Mouse (Mus musculus): ENCODE results near the gene Pitpnm1. TPM values are rescaled to one million over a fixed set of nuclear protein-coding genes. Genes with fewer than 3 reads are reported as not detected.

Pitpnm1 gene
- polyA plus RNA-seq, 1 experiment from 2014 or later: 81.1 TPM

DNA sequence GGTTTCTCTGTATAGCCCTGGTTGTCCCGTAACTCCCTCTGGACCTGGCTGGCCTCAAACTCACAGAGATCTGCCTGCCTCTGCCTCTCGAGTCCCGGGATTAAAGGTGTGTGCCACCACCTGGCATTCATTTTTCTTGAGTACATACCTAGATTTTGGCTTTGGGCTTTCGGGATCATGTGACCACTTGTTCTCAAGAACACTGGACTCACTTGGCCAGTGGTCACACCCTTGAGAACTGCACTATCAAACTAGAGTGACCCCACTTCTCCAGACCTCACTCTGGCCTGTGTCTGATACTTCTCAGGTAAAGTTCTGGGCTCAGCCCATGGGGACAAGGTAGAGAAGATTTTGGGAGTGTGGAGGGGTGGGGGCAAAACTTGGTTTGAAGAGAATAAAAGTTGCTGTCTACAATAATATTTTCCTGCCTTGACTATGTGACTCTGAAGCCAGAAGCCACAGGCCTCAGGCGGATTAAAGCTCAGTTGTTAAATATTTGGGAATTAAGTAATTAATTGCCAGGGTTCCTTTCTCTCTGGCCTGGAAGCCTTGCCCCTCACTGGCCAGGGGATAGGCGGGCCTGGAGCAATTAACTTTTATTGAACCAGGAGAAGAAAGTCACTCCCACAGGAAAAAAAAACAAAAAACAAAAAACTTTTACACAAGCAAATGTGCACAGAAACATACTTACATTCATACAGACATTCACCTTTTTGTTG is 26.9 kb upstream of the Pitpnm1 start:
- WGBS: 79% methylated on average over 6 of the region's 6 CpGs
- Histone ChIP-seq H3K36me3 (no peaks in the 10 kb centered on the region), H3K9ac (no peak overlapping the region), H3K27me3 (no peaks in the 10 kb centered on the region), H3K9me3 (no peaks in the 10 kb centered on the region), H3K27ac (replicated peaks) (no peak overlapping the region), H3K4me1 (replicated peaks) (no peaks in the 10 kb centered on the region), H3K4me3 (no peak overlapping the region), H3K4me2 (no peak overlapping the region)
- ATAC-seq (ENCODE audit: low FRiP score, low read depth): no peak

DNA sequence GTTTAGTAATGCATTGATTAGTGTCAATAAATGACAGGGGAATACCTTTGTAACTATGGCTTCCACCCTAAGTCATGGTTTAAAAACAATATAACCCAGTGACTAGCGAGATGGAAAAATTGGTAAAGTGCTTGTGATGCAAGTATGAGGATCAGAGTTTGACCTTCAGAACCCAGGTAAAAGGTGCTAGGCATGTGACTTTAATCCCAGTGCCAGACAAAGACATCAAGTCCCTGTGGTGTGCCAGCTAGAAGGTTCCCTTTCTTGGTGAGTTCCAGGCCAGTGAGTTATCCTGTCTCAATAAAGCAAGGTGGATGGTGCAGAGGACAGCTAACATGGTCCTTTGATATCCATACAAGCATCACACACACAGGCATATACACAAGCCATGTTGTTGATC is 24.3 kb upstream of the Pitpnm1 start:
- no peaks in the 10 kb centered on the region for H3K36me3 ChIP-seq
- H3K4me1 ChIP-seq (replicated peaks): no peaks in the 10 kb centered on the region
- H3K9me3 ChIP-seq: no peaks in the 10 kb centered on the region
- no peak overlapping the region for H3K4me2 ChIP-seq
- no peak overlapping the region for H3K9ac ChIP-seq
- no peaks in the 10 kb centered on the region for H3K27me3 ChIP-seq
- 76% methylated on average over 1 of the region's 1 CpGs for WGBS
- ATAC-seq (ENCODE audit: low FRiP score, low read depth): no peak
- H3K4me3 ChIP-seq: no peak overlapping the region
- no peak overlapping the region for H3K27ac ChIP-seq (replicated peaks)

DNA sequence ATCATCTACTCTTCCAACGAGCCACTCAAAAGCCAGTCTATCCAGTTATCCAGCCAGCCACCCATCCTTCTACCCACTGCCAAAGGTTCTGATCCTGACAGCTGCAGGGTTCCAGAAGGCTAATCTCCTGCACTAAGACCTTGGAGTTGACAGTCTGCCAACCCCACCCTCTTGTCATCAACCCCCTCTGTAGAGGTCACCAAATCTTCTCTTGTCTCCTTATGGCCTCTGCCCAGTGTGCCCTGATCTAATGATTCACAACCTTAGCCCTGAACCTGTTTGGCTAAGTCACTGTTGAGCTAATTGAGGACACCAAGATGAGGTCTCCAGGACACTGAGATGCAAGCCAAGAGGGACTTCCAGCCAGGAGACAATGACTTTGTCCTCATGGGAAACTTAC is 20.2 kb upstream of the Pitpnm1 start:
- H3K4me1 ChIP-seq (replicated peaks): no peaks in the 10 kb centered on the region
- no peaks in the 10 kb centered on the region for H3K9me3 ChIP-seq
- ATAC-seq (ENCODE audit: low FRiP score, low read depth): no peak
- no peak overlapping the region for H3K27ac ChIP-seq (replicated peaks)
- H3K4me2 ChIP-seq: no peak overlapping the region
- H3K27me3 ChIP-seq: no peaks in the 10 kb centered on the region
- H3K36me3 ChIP-seq: no peaks in the 10 kb centered on the region
- H3K4me3 ChIP-seq: no peak overlapping the region
- H3K9ac ChIP-seq: no peak overlapping the region
- WGBS: 79% methylated on average over 1 of the region's 1 CpGs

DNA sequence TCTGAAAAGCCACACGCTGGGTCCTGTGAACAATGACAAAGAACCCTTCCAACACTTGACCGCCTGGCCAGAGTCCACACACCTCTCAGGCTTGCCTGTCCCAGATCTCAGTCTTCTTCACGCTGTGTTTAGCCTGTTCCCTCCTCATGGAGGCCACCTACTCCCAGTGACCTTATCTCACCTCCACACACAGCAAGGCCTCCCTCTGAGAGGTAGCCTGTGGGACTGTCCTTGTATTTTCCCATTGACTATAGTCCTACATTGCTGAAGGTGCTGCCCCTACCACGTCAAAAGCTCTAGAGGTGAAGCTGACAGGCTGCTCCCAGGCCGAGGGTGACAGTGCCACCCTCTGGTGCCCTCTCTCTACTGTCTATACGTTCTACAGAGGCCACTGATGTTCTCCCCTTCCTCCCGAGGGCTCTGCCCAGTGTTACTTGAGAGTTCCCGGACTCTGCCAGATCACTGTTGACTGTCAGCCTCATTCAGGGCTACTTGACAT is 19.2 kb upstream of the Pitpnm1 start:
- H3K9ac ChIP-seq: no peak overlapping the region
- H3K9me3 ChIP-seq: no peaks in the 10 kb centered on the region
- H3K27me3 ChIP-seq: no peaks in the 10 kb centered on the region
- H3K4me1 ChIP-seq (replicated peaks): no peaks in the 10 kb centered on the region
- no peak for ATAC-seq (ENCODE audit: low FRiP score, low read depth)
- H3K4me2 ChIP-seq: no peak overlapping the region
- no peak overlapping the region for H3K4me3 ChIP-seq
- H3K36me3 ChIP-seq: no peaks in the 10 kb centered on the region
- no peak overlapping the region for H3K27ac ChIP-seq (replicated peaks)
- 62% methylated on average over 8 of the region's 8 CpGs for WGBS

DNA sequence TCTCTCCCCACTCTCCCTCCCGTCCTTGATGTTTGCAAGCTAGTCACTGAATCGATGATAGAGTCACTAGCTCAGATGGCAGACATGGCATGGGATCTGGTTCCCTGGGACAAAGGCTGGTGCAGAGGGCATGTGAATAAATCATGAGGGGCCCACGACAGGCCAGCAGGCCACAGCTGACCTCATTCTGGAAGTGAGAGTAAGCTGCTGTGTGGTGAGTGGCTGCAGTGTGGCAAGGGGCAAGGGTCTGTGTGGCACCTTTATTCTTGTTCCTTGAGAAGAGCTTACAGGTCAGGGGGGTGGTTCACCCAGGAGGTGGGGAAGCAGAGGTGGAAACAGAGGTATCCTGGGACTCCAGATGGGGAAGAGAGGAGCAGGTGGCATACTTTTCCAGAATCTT is 18.4 kb upstream of the Pitpnm1 start, which contains the start of gene Cabp2:
Gene Cabp2, plus strand, starts transcription at position 185 of the 400 bp plus-strand sequence.
- no peaks in the 10 kb centered on the region for H3K9me3 ChIP-seq
- no peak within 1 kb of the TSS for H3K27ac ChIP-seq (replicated peaks)
- H3K4me2 ChIP-seq: no peak within 1 kb of the TSS
- WGBS: 49% methylated on average over 3 of the region's 3 CpGs
- H3K9ac ChIP-seq: no peak within 1 kb of the TSS
- no peak for ATAC-seq (ENCODE audit: low FRiP score, low read depth)
- no peaks in the 10 kb centered on the region for H3K4me1 ChIP-seq (replicated peaks)
- no peaks in the 10 kb centered on the region for H3K27me3 ChIP-seq
- no peaks in the 10 kb centered on the region for H3K36me3 ChIP-seq
- H3K4me3 ChIP-seq: no peak within 1 kb of the TSS

DNA sequence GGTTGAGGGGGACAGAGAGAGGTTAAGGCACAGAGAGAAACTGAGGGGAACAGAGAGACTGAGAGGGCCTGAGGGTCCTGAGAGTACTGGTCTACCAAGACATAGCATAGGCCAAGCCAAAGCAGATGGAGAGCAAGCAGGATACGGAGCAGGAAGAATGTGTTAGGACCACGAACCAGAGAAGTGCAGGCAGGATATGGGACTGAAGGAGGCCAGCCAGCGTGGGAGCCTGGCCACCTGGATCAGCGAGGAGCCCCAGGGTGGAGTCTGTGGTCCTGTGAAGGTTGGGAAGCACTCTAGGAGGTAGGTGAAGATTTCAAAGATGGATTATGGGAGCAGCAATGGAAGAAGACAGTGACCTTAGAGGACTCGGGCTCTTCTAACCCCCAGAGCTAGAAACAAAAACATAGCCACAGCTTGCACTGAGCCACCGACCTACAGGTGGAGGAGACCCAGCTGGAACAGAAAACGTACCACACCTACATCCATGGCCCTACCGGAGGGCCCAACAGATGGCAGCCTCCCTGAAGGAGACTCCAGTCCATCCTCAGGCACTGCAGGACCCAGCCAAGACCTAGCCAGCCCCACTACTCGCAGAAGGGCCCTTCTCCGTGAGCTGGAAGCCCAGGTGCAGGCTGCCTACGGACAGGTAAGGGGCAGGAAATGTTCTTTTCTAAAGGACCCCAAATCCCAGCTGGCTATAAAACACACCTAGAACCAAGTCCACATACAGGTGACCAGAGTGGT is 17.4 kb upstream of the Pitpnm1 start:
- H3K4me2 ChIP-seq: no peak overlapping the region
- no peaks in the 10 kb centered on the region for H3K4me1 ChIP-seq (replicated peaks)
- no peak overlapping the region for H3K27ac ChIP-seq (replicated peaks)
- no peaks in the 10 kb centered on the region for H3K36me3 ChIP-seq
- ATAC-seq (ENCODE audit: low FRiP score, low read depth): no peak
- no peak overlapping the region for H3K9ac ChIP-seq
- no peaks in the 10 kb centered on the region for H3K9me3 ChIP-seq
- 85% methylated on average over 11 of the region's 11 CpGs for WGBS
- no peaks in the 10 kb centered on the region for H3K27me3 ChIP-seq
- no peak overlapping the region for H3K4me3 ChIP-seq

DNA sequence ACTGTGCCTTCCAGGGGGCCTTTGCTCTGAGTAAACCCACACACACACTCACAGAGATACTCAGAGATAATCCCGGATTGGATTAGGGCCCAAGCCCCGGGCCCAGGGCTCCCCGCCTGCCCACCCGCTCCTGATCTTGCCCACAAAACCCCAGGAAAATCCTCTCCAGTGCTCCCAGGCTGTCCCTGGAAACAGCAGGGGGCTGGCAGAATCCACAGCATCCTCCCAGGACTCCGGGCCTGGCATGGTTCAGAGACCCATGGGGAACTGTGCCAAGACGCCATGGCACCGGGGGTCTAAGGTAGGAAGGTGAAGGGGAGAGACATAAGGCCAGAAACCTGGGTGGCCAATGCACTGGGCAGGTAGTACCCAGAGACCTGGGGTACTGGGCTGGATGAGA is 16.5 kb upstream of the Pitpnm1 start:
- H3K36me3 ChIP-seq: no peaks in the 10 kb centered on the region
- no peak overlapping the region for H3K9ac ChIP-seq
- H3K4me2 ChIP-seq: no peak overlapping the region
- no peak overlapping the region for H3K4me3 ChIP-seq
- no peak overlapping the region for H3K27ac ChIP-seq (replicated peaks)
- H3K27me3 ChIP-seq: no peaks in the 10 kb centered on the region
- no peak for ATAC-seq (ENCODE audit: low FRiP score, low read depth)
- H3K9me3 ChIP-seq: no peaks in the 10 kb centered on the region
- WGBS: 87% methylated on average over 7 of the region's 7 CpGs
- no peaks in the 10 kb centered on the region for H3K4me1 ChIP-seq (replicated peaks)

DNA sequence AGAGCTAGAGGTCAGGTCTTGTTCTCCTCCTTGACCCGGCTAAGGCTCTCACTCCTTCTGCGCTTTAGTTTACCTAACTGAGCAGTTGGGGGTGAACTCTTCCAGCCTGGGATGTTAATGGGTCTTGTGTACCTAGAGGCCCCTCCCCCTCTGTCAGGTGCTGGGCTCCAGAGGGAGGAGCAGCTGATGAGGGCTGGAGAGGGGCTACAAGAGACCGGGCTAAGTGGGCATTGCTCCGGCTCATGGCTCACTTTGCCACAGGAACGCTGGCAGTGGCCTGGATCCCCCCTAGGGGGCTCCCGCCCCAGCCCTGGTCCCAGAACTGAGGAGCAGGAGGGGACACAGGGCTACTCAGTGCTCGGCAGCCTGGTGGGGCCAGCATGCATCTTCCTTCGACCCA is 16.0 kb upstream of the Pitpnm1 start:
- Histone ChIP-seq H3K4me2 (no peak overlapping the region), H3K36me3 (no peaks in the 10 kb centered on the region), H3K9ac (no peak overlapping the region), H3K27ac (replicated peaks) (no peak overlapping the region), H3K9me3 (no peaks in the 10 kb centered on the region), H3K4me1 (replicated peaks) (no peaks in the 10 kb centered on the region), H3K4me3 (no peak overlapping the region), H3K27me3 (no peaks in the 10 kb centered on the region)
- WGBS: 44% methylated on average over 8 of the region's 8 CpGs
- ATAC-seq (ENCODE audit: low FRiP score, low read depth): no peak

DNA sequence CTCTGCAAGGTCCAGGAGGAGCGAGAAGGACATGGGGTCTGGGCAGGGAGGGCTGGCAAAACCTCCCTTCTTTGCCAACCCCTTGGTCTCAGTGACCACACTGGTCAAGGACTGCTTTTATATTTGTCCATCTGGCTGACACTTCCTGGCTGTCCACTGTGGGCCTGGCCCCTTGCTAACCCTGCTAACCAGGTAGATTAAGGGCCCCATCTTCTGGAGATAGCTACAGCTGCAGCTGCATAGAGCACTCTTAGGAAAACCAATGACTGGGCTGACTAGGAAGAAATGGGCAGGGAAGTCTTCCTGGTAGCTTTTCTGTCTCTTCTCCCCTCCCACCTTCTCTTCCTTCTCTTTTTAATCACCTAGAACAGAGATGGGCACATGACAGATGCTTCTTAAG is 14.8 kb upstream of the Pitpnm1 start:
- Histone ChIP-seq H3K9ac (no peak overlapping the region), H3K4me2 (no peak overlapping the region), H3K27me3 (no peaks in the 10 kb centered on the region), H3K9me3 (no peaks in the 10 kb centered on the region), H3K4me3 (no peak overlapping the region), H3K36me3 (no peaks in the 10 kb centered on the region), H3K27ac (replicated peaks) (no peak overlapping the region), H3K4me1 (replicated peaks) (no peaks in the 10 kb centered on the region)
- no peak for ATAC-seq (ENCODE audit: low FRiP score, low read depth)
- 94% methylated on average over 1 of the region's 1 CpGs for WGBS

DNA sequence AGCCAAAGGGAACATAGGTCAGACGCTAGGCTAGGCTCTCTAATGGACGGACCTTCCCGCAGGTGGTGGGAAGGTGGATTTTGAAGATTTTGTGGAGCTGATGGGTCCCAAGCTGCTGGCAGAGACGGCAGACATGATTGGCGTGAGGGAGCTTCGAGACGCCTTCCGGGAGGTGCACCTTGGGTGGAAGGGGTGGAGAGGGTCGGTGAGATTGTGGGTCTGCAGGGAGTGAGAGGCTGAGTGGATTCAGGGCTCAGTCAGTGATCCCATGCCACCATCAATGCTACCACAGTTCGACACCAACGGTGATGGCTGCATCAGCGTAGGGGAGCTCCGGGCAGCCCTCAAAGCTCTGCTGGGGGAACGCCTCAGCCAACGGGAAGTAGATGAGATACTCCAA is 13.6 kb upstream of the Pitpnm1 start:
- Histone ChIP-seq H3K27me3 (no peaks in the 10 kb centered on the region), H3K4me3 (no peak overlapping the region), H3K9me3 (no peaks in the 10 kb centered on the region), H3K4me2 (no peak overlapping the region), H3K27ac (replicated peaks) (no peak overlapping the region), H3K36me3 (no peaks in the 10 kb centered on the region), H3K9ac (no peak overlapping the region), H3K4me1 (replicated peaks) (no peaks in the 10 kb centered on the region)
- WGBS: 90% methylated on average over 15 of the region's 15 CpGs
- ATAC-seq (ENCODE audit: low FRiP score, low read depth): no peak

DNA sequence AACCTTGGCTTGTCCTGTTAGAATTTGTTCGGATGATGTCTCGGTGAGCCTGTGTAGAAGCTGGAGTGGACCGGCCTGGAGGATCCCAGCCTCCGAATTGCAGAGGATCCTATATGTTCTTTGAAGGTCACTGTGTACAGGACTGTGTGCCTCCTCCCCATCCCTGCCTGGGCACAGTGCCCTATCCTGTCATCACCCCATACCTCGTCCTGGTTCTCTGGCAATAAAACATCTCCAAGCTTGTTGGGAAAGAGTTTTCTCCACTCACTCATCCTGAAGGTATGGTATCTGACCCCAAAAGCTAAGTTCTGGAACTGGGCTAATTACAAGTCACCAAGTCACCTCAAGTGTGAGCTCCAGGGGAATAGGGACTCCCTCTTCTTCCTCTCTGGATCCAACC is 12.7 kb upstream of the Pitpnm1 start:
- Histone ChIP-seq H3K36me3 (no peaks in the 10 kb centered on the region), H3K9ac (no peak overlapping the region), H3K4me3 (no peak overlapping the region), H3K4me2 (no peak overlapping the region), H3K4me1 (replicated peaks) (no peaks in the 10 kb centered on the region), H3K27me3 (no peaks in the 10 kb centered on the region), H3K27ac (replicated peaks) (no peak overlapping the region), H3K9me3 (no peaks in the 10 kb centered on the region)
- no peak for ATAC-seq (ENCODE audit: low FRiP score, low read depth)
- WGBS: 95% methylated on average over 5 of the region's 5 CpGs

DNA sequence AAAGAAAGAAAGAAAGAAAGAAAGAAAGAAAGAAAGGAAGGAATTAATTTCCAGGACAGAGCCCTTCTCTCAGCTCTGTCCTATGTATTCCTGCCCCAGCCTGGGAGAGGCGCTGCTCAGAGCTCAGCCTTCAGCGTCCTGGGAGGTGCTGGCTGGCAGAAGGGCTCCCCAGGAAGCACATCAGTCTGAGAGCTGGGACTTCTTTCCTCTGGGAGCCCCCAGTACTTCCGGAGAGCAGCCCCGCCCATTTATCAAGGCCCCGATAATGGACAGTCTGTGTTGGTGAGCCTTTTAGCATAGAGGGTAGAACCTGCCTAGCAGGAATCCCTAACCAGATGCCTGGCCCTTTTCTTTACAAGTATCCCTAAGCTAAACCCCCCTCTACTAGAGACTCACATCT is 11.7 kb upstream of the Pitpnm1 start:
- Histone ChIP-seq H3K4me2 (no peak overlapping the region), H3K9me3 (no peaks in the 10 kb centered on the region), H3K9ac (no peak overlapping the region), H3K36me3 (no peaks in the 10 kb centered on the region), H3K27me3 (no peaks in the 10 kb centered on the region), H3K4me1 (replicated peaks) (no peaks in the 10 kb centered on the region), H3K27ac (replicated peaks) (no peak overlapping the region), H3K4me3 (no peak overlapping the region)
- no peak for ATAC-seq (ENCODE audit: low FRiP score, low read depth)
- 55% methylated on average over 5 of the region's 5 CpGs for WGBS
